Mouse (Mus musculus) kidney, adult 2 months (tissue): ENCODE measurements around the gene Ifi35.

Experiments used
- CTCF ChIP-seq: fragments of 200-500 bp; conservative IDR thresholded peaks from 2 replicates; pipeline ENCODE4 v1.5.1; 2011; ENCODE audit warnings: low read depth, mild to moderate bottlenecking, control low read depth, low read length, moderate library complexity, mixed read lengths; ENCODE audit not compliant: insufficient read depth, insufficient read length
- POLR2A ChIP-seq: fragments of 200-500 bp; IDR thresholded peaks from one replicate; pipeline ENCODE4 v1.6.1; 2011; ENCODE audit warnings: low read depth, low read length, control low read depth

GRCm38 (mm10) chr11:101474298-101474697 is 26.1 kb downstream of the Ifi35 start:
- TF ChIP-seq CTCF = no peak
- no peak for TF ChIP-seq POLR2A
